Mouse (Mus musculus) midbrain, embryonic 13.5 days (tissue): Measurements from ENCODE around the gene Cyp2s1. TPM values are rescaled to one million over a fixed set of nuclear protein-coding genes. Genes with fewer than 3 reads are reported as not detected.
A peak's percentile ranks its signal among the peaks of the same experiment; 100 is the strongest.

Experiments
- ATAC-seq: fragments of 200-750 bp; cut with Nextera tagmentation; 2 replicates; pipeline ENCODE4 v1.8.0; 2017; ENCODE audit warnings: mild to moderate bottlenecking, moderate TSS enrichment, moderate library complexity
- H3K27ac ChIP-seq: fragments of 300-500 bp; sonication (generic); 2 replicates; pipeline ENCODE4 v1.5.1; 2015; ENCODE audit warnings: inconsistent platforms, mild to moderate bottlenecking, moderate library complexity
- H3K27me3 ChIP-seq: fragments of 300-500 bp; sonication (generic); 2 replicates; pipeline ENCODE4 v1.6.1; 2015; ENCODE audit warnings: mild to moderate bottlenecking, inconsistent platforms
- H3K36me3 ChIP-seq: fragments of 300-500 bp; sonication (generic); 2 replicates; pipeline ENCODE4 v1.6.1; 2015; ENCODE audit warnings: mild to moderate bottlenecking, inconsistent platforms
- H3K4me1 ChIP-seq: fragments of 300-500 bp; sonication (generic); replicated peaks from 2 replicates; pipeline ENCODE4 v1.6.1; 2015; ENCODE audit warnings: inconsistent platforms
- H3K4me2 ChIP-seq: fragments of 300-500 bp; sonication (generic); replicated peaks from 2 replicates; pipeline ENCODE4 v1.6.1; 2015; ENCODE audit warnings: moderate library complexity, mild to moderate bottlenecking, inconsistent platforms
- H3K4me3 ChIP-seq: fragments of 300-500 bp; sonication (generic); replicated peaks from 2 replicates; pipeline ENCODE4 v1.5.1; 2015; ENCODE audit warnings: mild to moderate bottlenecking, inconsistent platforms
- H3K9ac ChIP-seq: fragments of 300-500 bp; sonication (generic); replicated peaks from 2 replicates; pipeline ENCODE4 v1.6.1; 2015; ENCODE audit warnings: mild to moderate bottlenecking, inconsistent platforms
- H3K9me3 ChIP-seq: fragments of 300-500 bp; sonication (generic); 2 replicates; pipeline ENCODE4 v1.6.1; 2016; ENCODE audit warnings: mild to moderate bottlenecking, inconsistent platforms
- WGBS: fragments of 180-500 bp; shearing (Covaris S2); methylation state at CpG from one replicate; pipeline ENCODE4 v1.1.7; 2015; 5-methylcytosine and 5-hydroxymethylcytosine counted together
- polyA plus RNA-seq: library from polyadenylated mRNA; unstranded; fragments of >200 nt; fragmentation: Nextera tagmentation; extraction: Ambion mirVana; gene quantifications from 2 replicates; pipeline ENCODE4 v1.2.1, GENCODE M21; 2015

The Cyp2s1 gene
- 0.84 and 1.0 TPM in 2 replicates for polyA plus RNA-seq

- H3K27ac ChIP-seq = no peak within 1 kb of the TSS
- H3K36me3 ChIP-seq = no peaks in the 10 kb centered on the region
- H3K27me3 ChIP-seq = peaks cover 34% of the 10 kb centered on the region
- peaks cover 13% of the 10 kb centered on the region for H3K4me1 ChIP-seq
- peak within 1 kb of the TSS; percentile 77 for H3K4me2 ChIP-seq
- peak within 1 kb of the TSS; percentile 50 for H3K4me3 ChIP-seq
- peak; percentile 62 for ATAC-seq
- WGBS = under 1% methylated on average over 40 of the region's 40 CpGs
- H3K9ac ChIP-seq = peak within 1 kb of the TSS; percentile 74
- no peaks in the 10 kb centered on the region for H3K9me3 ChIP-seq
Measured at GRCm38 (mm10) chr7:25816241-25816919, at the start of gene Cyp2s1. Gene Cyp2s1, minus strand, starts transcription at chr7:25816913.

- peaks cover 18% of the 10 kb centered on the region for H3K9me3 ChIP-seq
- no peak overlapping the region for H3K4me2 ChIP-seq
- no peak overlapping the region for H3K4me3 ChIP-seq
- H3K4me1 ChIP-seq = no peaks in the 10 kb centered on the region
- WGBS = 37% methylated on average over 5 of the region's 5 CpGs
- no peaks in the 10 kb centered on the region for H3K36me3 ChIP-seq
- no peak for ATAC-seq
- H3K27ac ChIP-seq = no peak overlapping the region
- no peaks in the 10 kb centered on the region for H3K27me3 ChIP-seq
- no peak overlapping the region for H3K9ac ChIP-seq
Measured at GRCm38 (mm10) chr7:25864861-25865260, 48.1 kb upstream of the Cyp2s1 start.

GRCm38 (mm10) chr7:25863756-25864155, 47.0 kb upstream of the Cyp2s1 start:
- H3K27ac ChIP-seq = no peak overlapping the region
- H3K9ac ChIP-seq = no peak overlapping the region
- H3K36me3 ChIP-seq = no peaks in the 10 kb centered on the region
- 86% methylated on average over 3 of the region's 3 CpGs for WGBS
- ATAC-seq = no peak
- H3K9me3 ChIP-seq = peaks cover 15% of the 10 kb centered on the region
- H3K27me3 ChIP-seq = no peaks in the 10 kb centered on the region
- H3K4me3 ChIP-seq = no peak overlapping the region
- no peaks in the 10 kb centered on the region for H3K4me1 ChIP-seq
- H3K4me2 ChIP-seq = no peak overlapping the region

- H3K4me3 ChIP-seq = no peak overlapping the region
- WGBS = 81% methylated on average over 2 of the region's 2 CpGs
- 0 out of 2 replicates have a peak, but pooled peaks cover 2% of the 10 kb centered on the region for H3K9me3 ChIP-seq
- ATAC-seq = no peak
- H3K4me2 ChIP-seq = no peak overlapping the region
- no peaks in the 10 kb centered on the region for H3K27me3 ChIP-seq
- H3K4me1 ChIP-seq = no peaks in the 10 kb centered on the region
- no peak overlapping the region for H3K9ac ChIP-seq
- H3K36me3 ChIP-seq = no peaks in the 10 kb centered on the region
- H3K27ac ChIP-seq = no peak overlapping the region
Measured at GRCm38 (mm10) chr7:25862365-25862764, 45.7 kb upstream of the Cyp2s1 start.

GRCm38 (mm10) chr7:25859962-25860870, 43.5 kb upstream of the Cyp2s1 start:
- no peaks in the 10 kb centered on the region for H3K4me1 ChIP-seq
- H3K27me3 ChIP-seq = no peaks in the 10 kb centered on the region
- H3K9ac ChIP-seq = no peak overlapping the region
- H3K9me3 ChIP-seq = no peaks in the 10 kb centered on the region
- ATAC-seq = 0 out of 2 replicates have a peak, but pooled peaks have one; percentile 37
- no peak overlapping the region for H3K27ac ChIP-seq
- 17% methylated on average over 9 of the region's 9 CpGs for WGBS
- peak overlapping the region; percentile 41 for H3K4me2 ChIP-seq
- no peaks in the 10 kb centered on the region for H3K36me3 ChIP-seq
- no peak overlapping the region; the same call in 1 of the 2 replicates for H3K4me3 ChIP-seq

- H3K36me3 ChIP-seq = no peaks in the 10 kb centered on the region
- no peak for ATAC-seq
- H3K4me3 ChIP-seq = no peak overlapping the region
- H3K9ac ChIP-seq = no peak overlapping the region
- 0 out of 2 replicates have a peak, but pooled peaks cover 3% of the 10 kb centered on the region for H3K9me3 ChIP-seq
- WGBS = 42% methylated on average over 8 of the region's 8 CpGs
- H3K4me2 ChIP-seq = no peak overlapping the region
- no peaks in the 10 kb centered on the region for H3K27me3 ChIP-seq
- H3K27ac ChIP-seq = no peak overlapping the region
- H3K4me1 ChIP-seq = no peaks in the 10 kb centered on the region
Measured at GRCm38 (mm10) chr7:25855082-25855481, 38.4 kb upstream of the Cyp2s1 start.

GRCm38 (mm10) chr7:25848444-25848812, 31.7 kb upstream of the Cyp2s1 start:
- Histone ChIP-seq H3K4me3 (peak overlapping the region; percentile 38), H3K27ac (no peak overlapping the region), H3K9me3 (no peaks in the 10 kb centered on the region), H3K36me3 (no peaks in the 10 kb centered on the region), H3K27me3 (no peaks in the 10 kb centered on the region), H3K4me1 (no peaks in the 10 kb centered on the region), H3K4me2 (peak overlapping the region; percentile 51), H3K9ac (peak overlapping the region; percentile 40)
- peak; percentile 74; the same call in 1 of the 2 replicates for ATAC-seq
- WGBS = 26% methylated on average over 11 of the region's 11 CpGs

GRCm38 (mm10) chr7:25847722-25848443, 31.2 kb upstream of the Cyp2s1 start:
- Histone ChIP-seq H3K27me3 (no peaks in the 10 kb centered on the region), H3K4me1 (no peaks in the 10 kb centered on the region), H3K4me3 (peak overlapping the region; percentile 38), H3K4me2 (peak overlapping the region; percentile 51), H3K9ac (peak overlapping the region; percentile 40), H3K9me3 (no peaks in the 10 kb centered on the region), H3K36me3 (no peaks in the 10 kb centered on the region), H3K27ac (no peak overlapping the region)
- WGBS = 11% methylated on average over 13 of the region's 13 CpGs
- ATAC-seq = peak; percentile 79

- Histone ChIP-seq H3K9ac (no peak overlapping the region), H3K4me2 (no peak overlapping the region), H3K4me3 (no peak overlapping the region), H3K27me3 (no peaks in the 10 kb centered on the region), H3K9me3 (no peaks in the 10 kb centered on the region), H3K36me3 (no peaks in the 10 kb centered on the region), H3K27ac (no peak overlapping the region), H3K4me1 (no peaks in the 10 kb centered on the region)
- ATAC-seq = no peak
- 81% methylated on average over 3 of the region's 3 CpGs for WGBS
Measured at GRCm38 (mm10) chr7:25844885-25845284, 28.2 kb upstream of the Cyp2s1 start.

- H3K9me3 ChIP-seq = no peaks in the 10 kb centered on the region
- no peak for ATAC-seq
- 79% methylated on average over 8 of the region's 8 CpGs for WGBS
- no peak overlapping the region for H3K9ac ChIP-seq
- no peaks in the 10 kb centered on the region for H3K36me3 ChIP-seq
- no peak overlapping the region for H3K4me3 ChIP-seq
- no peak overlapping the region for H3K4me2 ChIP-seq
- H3K27ac ChIP-seq = no peak overlapping the region
- H3K27me3 ChIP-seq = no peaks in the 10 kb centered on the region
- H3K4me1 ChIP-seq = no peaks in the 10 kb centered on the region
Measured at GRCm38 (mm10) chr7:25844423-25844822, 27.7 kb upstream of the Cyp2s1 start.

GRCm38 (mm10) chr7:25843492-25843891, 26.8 kb upstream of the Cyp2s1 start:
- WGBS = 27% methylated on average over 2 of the region's 2 CpGs
- ATAC-seq = no peak
- Histone ChIP-seq H3K36me3 (no peaks in the 10 kb centered on the region), H3K27ac (no peak overlapping the region), H3K9me3 (no peaks in the 10 kb centered on the region), H3K4me3 (no peak overlapping the region), H3K27me3 (no peaks in the 10 kb centered on the region), H3K4me2 (no peak overlapping the region), H3K4me1 (no peaks in the 10 kb centered on the region), H3K9ac (no peak overlapping the region)

- no peak for ATAC-seq
- H3K4me3 ChIP-seq = no peak overlapping the region
- no peak overlapping the region for H3K4me2 ChIP-seq
- H3K27me3 ChIP-seq = no peaks in the 10 kb centered on the region
- WGBS = 75% methylated on average over 4 of the region's 4 CpGs
- H3K27ac ChIP-seq = no peak overlapping the region
- H3K9me3 ChIP-seq = no peaks in the 10 kb centered on the region
- H3K36me3 ChIP-seq = no peaks in the 10 kb centered on the region
- no peak overlapping the region for H3K9ac ChIP-seq
- no peaks in the 10 kb centered on the region for H3K4me1 ChIP-seq
Measured at GRCm38 (mm10) chr7:25840908-25841307, 24.2 kb upstream of the Cyp2s1 start.
